In genomic region chr13:19697790-19698189, GRCm38 (mm10) we compare ENCODE assay signal across 20 mouse cellular contexts. TPM values are rescaled to one million over a fixed set of nuclear protein-coding genes. Genes with fewer than 3 reads are reported as not detected.
DNase-seq lines count a peak whose midpoint lies in the region; ATAC-seq and TF ChIP-seq lines count a peak whose summit lies in the region.
"Had no signal": no experiment of that assay in that cellular context is flagged by ENCODE, and none has a peak within 500 bp of the region (broad histone marks: within the 10 kb centered on the region; RNA-seq: fewer than 3 reads in every experiment).

TSS of gene Nme8 (minus strand) at chr13:19697794.

- peak; percentile 31; the same call in 1 of the 2 replicates for ATAC-seq in hindbrain, embryonic 11.5 days (ENCODE audit: low FRiP score)
- no peak for ATAC-seq in midbrain, embryonic 14.5 days (ENCODE audit: low FRiP score, low TSS enrichment)
- ATAC-seq in embryonic facial prominence, embryonic 12.5 days (ENCODE audit: insufficient number of reproducible peaks, insufficient read depth, low FRiP score, low TSS enrichment) = no peak
- 0 out of 2 replicates have a peak, but pooled peaks have one; percentile 7 for ATAC-seq in megakaryocyte-erythroid progenitor cell, adult 5-6 weeks (replicated peaks; ENCODE audit: low FRiP score, low TSS enrichment, poor library complexity, severe bottlenecking)
- ATAC-seq: Patski had no signal

- no peak within 1 kb of the TSS for H3K27ac ChIP-seq in hindbrain, embryonic 11.5 days (ENCODE audit: low read depth, low read length)
- H3K27ac ChIP-seq in hindbrain, embryonic 10.5 days = no peak within 1 kb of the TSS
- H3K27ac ChIP-seq in midbrain, embryonic 14.5 days (replicated peaks; ENCODE audit: low read depth, low read length) = no peak within 1 kb of the TSS
- no peak within 1 kb of the TSS for H3K27ac ChIP-seq in midbrain, embryonic 10.5 days (replicated peaks)
- no peak within 1 kb of the TSS for H3K27ac ChIP-seq in embryonic facial prominence, embryonic 12.5 days
- no peak within 1 kb of the TSS for H3K27ac ChIP-seq in left cerebral cortex, adult 2 months
- H3K27ac ChIP-seq: hindbrain, embryonic 13.5 days; liver, embryonic 14.5 days had no signal

- no peaks in the 10 kb centered on the region for H3K36me3 ChIP-seq in hindbrain, embryonic 11.5 days (ENCODE audit: control insufficient read depth, insufficient read depth, low read length)
- H3K36me3 ChIP-seq in hindbrain, embryonic 10.5 days = no peaks in the 10 kb centered on the region
- H3K36me3 ChIP-seq in midbrain, embryonic 14.5 days (ENCODE audit: control insufficient read depth, insufficient read depth, low read length) = no peaks in the 10 kb centered on the region
- H3K36me3 ChIP-seq in midbrain, embryonic 10.5 days = no peaks in the 10 kb centered on the region
- no peaks in the 10 kb centered on the region for H3K36me3 ChIP-seq in embryonic facial prominence, embryonic 12.5 days
- H3K36me3 ChIP-seq: hindbrain, embryonic 13.5 days had no signal

- no peak within 1 kb of the TSS for H3K4me2 ChIP-seq in hindbrain, embryonic 11.5 days (replicated peaks; ENCODE audit: low read depth, low read length)
- H3K4me2 ChIP-seq in midbrain, embryonic 14.5 days (ENCODE audit: low read length) = no peak within 1 kb of the TSS
- H3K4me2 ChIP-seq in embryonic facial prominence, embryonic 12.5 days (replicated peaks) = peak within 1 kb of the TSS; percentile 21; the same call in 1 of the 2 replicates
- H3K4me2 ChIP-seq: hindbrain, embryonic 13.5 days had no signal

- H3K4me1 ChIP-seq in hindbrain, embryonic 11.5 days (replicated peaks; ENCODE audit: control insufficient read depth, insufficient read depth, low read length) = no peaks in the 10 kb centered on the region
- H3K4me1 ChIP-seq in hindbrain, embryonic 10.5 days (replicated peaks) = peaks cover 6% of the 10 kb centered on the region
- H3K4me1 ChIP-seq in midbrain, embryonic 14.5 days (ENCODE audit: control insufficient read depth, insufficient read depth, low read length) = no peaks in the 10 kb centered on the region
- peaks cover 6% of the 10 kb centered on the region; the same call in 1 of the 2 replicates for H3K4me1 ChIP-seq in midbrain, embryonic 10.5 days
- no peaks in the 10 kb centered on the region for H3K4me1 ChIP-seq in embryonic facial prominence, embryonic 12.5 days
- H3K4me1 ChIP-seq: hindbrain, embryonic 13.5 days had no signal

- peak; percentile 6 for DNase-seq in hindbrain, embryonic 11.5 days (ENCODE audit: low spot score)
- no peak for DNase-seq in hindbrain, embryonic 10.5 days (ENCODE audit: low spot score)
- peak; percentile 1 for DNase-seq in midbrain, embryonic 14.5 days
- no peak for DNase-seq in midbrain, embryonic 10.5 days (ENCODE audit: low spot score)
- no peak for DNase-seq in left cerebral cortex, adult 2 months (ENCODE audit: extremely low spot score in 1 of 2, low spot score in 2 of 2)
- DNase-seq: cerebellum, adult 11 months; cerebellum, postnatal 36 days; gastrocnemius, postnatal 10 days; kidney, adult 18-20 months; thymus, postnatal 14 days had no signal

- intact Hi-C loops in left cerebral cortex, adult 2 months (cut with DNase I) = loop anchor here (1.0 to 10.0 kb wide), 4 partner anchors 575 to 1357 kb away; no protein-coding TSS in a partner anchor

- H3K4me3 ChIP-seq in hindbrain, embryonic 11.5 days (ENCODE audit: low read depth, low read length) = no peak within 1 kb of the TSS
- H3K4me3 ChIP-seq in hindbrain, embryonic 10.5 days = no peak within 1 kb of the TSS
- H3K4me3 ChIP-seq in midbrain, embryonic 14.5 days (replicated peaks; ENCODE audit: low read depth, low read length) = no peak within 1 kb of the TSS
- H3K4me3 ChIP-seq in midbrain, embryonic 10.5 days = no peak within 1 kb of the TSS
- H3K4me3 ChIP-seq in embryonic facial prominence, embryonic 12.5 days = no peak within 1 kb of the TSS
- H3K4me3 ChIP-seq in left cerebral cortex, adult 2 months = no peak within 1 kb of the TSS
- H3K4me3 ChIP-seq: erythroblast, embryonic 14.5 days; hindbrain, embryonic 13.5 days; megakaryocyte, embryonic 14.5 days; myocyte had no signal

- no peak within 1 kb of the TSS for H3K9ac ChIP-seq in hindbrain, embryonic 11.5 days (ENCODE audit: low read depth, low read length)
- no peak within 1 kb of the TSS for H3K9ac ChIP-seq in midbrain, embryonic 14.5 days (replicated peaks; ENCODE audit: low read length)
- no peak within 1 kb of the TSS for H3K9ac ChIP-seq in embryonic facial prominence, embryonic 12.5 days
- H3K9ac ChIP-seq: hindbrain, embryonic 13.5 days; liver, embryonic 14.5 days had no signal

- H3K27me3 ChIP-seq in hindbrain, embryonic 11.5 days (ENCODE audit: control insufficient read depth, insufficient read depth, low read length) = no peaks in the 10 kb centered on the region
- H3K27me3 ChIP-seq in hindbrain, embryonic 10.5 days (ENCODE audit: insufficient read depth, poor library complexity, severe bottlenecking) = 0 out of 2 replicates have a peak, but pooled peaks cover 8% of the 10 kb centered on the region
- H3K27me3 ChIP-seq in midbrain, embryonic 14.5 days (ENCODE audit: control insufficient read depth, insufficient read depth, low read length) = no peaks in the 10 kb centered on the region
- peaks cover 4% of the 10 kb centered on the region; the same call in 1 of the 2 replicates for H3K27me3 ChIP-seq in midbrain, embryonic 10.5 days (ENCODE audit: low read depth, poor library complexity, severe bottlenecking)
- H3K27me3 ChIP-seq in embryonic facial prominence, embryonic 12.5 days = peaks cover 4% of the 10 kb centered on the region; the same call in 1 of the 2 replicates
- H3K27me3 ChIP-seq: Patski had no signal

- H3K9me3 ChIP-seq in hindbrain, embryonic 11.5 days (ENCODE audit: control insufficient read depth, low read length) = no peaks in the 10 kb centered on the region
- no peaks in the 10 kb centered on the region for H3K9me3 ChIP-seq in hindbrain, embryonic 10.5 days
- no peaks in the 10 kb centered on the region for H3K9me3 ChIP-seq in midbrain, embryonic 14.5 days (ENCODE audit: control insufficient read depth, low read length)
- H3K9me3 ChIP-seq in midbrain, embryonic 10.5 days (replicated peaks) = no peaks in the 10 kb centered on the region
- H3K9me3 ChIP-seq in embryonic facial prominence, embryonic 12.5 days = no peaks in the 10 kb centered on the region
- H3K9me3 ChIP-seq: hindbrain, embryonic 13.5 days; megakaryocyte, embryonic 14.5 days had no signal

- TF ChIP-seq CTCF in left cerebral cortex, adult 2 months (IDR thresholded peaks at IDR 0.05) = no peak

- 24% methylated on average over 7 of the region's 7 CpGs for WGBS in hindbrain, embryonic 11.5 days
- 21% methylated on average over 7 of the region's 7 CpGs for WGBS in hindbrain, embryonic 10.5 days
- 20% methylated on average over 7 of the region's 7 CpGs for WGBS in midbrain, embryonic 14.5 days
- WGBS in midbrain, embryonic 10.5 days = 16% methylated on average over 7 of the region's 7 CpGs
- WGBS in embryonic facial prominence, embryonic 12.5 days = 16% methylated on average over 7 of the region's 7 CpGs

RNA-seq across cellular contexts. Expression of gene Nme8, which starts in this region (rescaled TPM):
- not detected in 2 replicates for polyA plus RNA-seq in hindbrain, embryonic 11.5 days (2014; fragmentation: Nextera tagmentation; extraction: Ambion mirVana)
- polyA plus RNA-seq in hindbrain, embryonic 10.5 days (2016; fragmentation: Nextera tagmentation; extraction: Ambion mirVana) = not detected in 2 replicates
- polyA plus RNA-seq in midbrain, embryonic 14.5 days (2014; fragmentation: Nextera tagmentation; extraction: Ambion mirVana) = not detected in 2 replicates
- not detected in 2 replicates for polyA plus RNA-seq in midbrain, embryonic 10.5 days (2016; fragmentation: Nextera tagmentation; extraction: Ambion mirVana)
- polyA plus RNA-seq in embryonic facial prominence, embryonic 12.5 days (2016; fragmentation: Nextera tagmentation; extraction: Ambion mirVana) = not detected in 2 replicates
- not detected in 2 replicates for total RNA-seq in megakaryocyte-erythroid progenitor cell, adult 5-6 weeks (2014; fragmentation: Nextera tagmentation)
- not detected in 2 replicates for total RNA-seq in megakaryocyte-erythroid progenitor cell, adult 5-6 weeks (2017)
- total RNA-seq in left cerebral cortex, adult 2 months (2021) = not detected
- total RNA-seq: gastrocnemius, postnatal 10 days; layer of hippocampus, adult 18-20 months; left cerebral cortex, postnatal 10 days had no signal
- polyA plus RNA-seq: erythroblast, embryonic 14.5 days; hindbrain, embryonic 13.5 days; liver, embryonic 14.5 days; myocyte; Patski had no signal

Comparison
In these comparisons a context has a peak if more than half of its experiments do, and no peak if none do; other contexts are left out.
1. Peak in DNase-seq and ATAC-seq in hindbrain, embryonic 11.5 days; RNA of the gene not detected or under 1 TPM.
2. Peak in DNase-seq in midbrain, embryonic 14.5 days; RNA of the gene not detected or under 1 TPM.
3. Peak in ATAC-seq in megakaryocyte-erythroid progenitor cell, adult 5-6 weeks; RNA of the gene not detected or under 1 TPM.